Comparison of ENCODE assay signal across 8 mouse cellular contexts in genomic region chr7:81523008-81523662, GRCm38 (mm10). TPM values are rescaled to one million over a fixed set of nuclear protein-coding genes. Genes with fewer than 3 reads are reported as not detected.
DNase-seq lines count a peak whose midpoint lies in the region; TF ChIP-seq lines count a peak whose summit lies in the region.

No protein-coding gene starts in this region.

- H3K4me3 ChIP-seq in gastrocnemius, adult 2 months: peak overlapping the region; percentile 92
- H3K4me3 ChIP-seq in megakaryocyte, embryonic 14.5 days (replicated peaks): peak overlapping the region; percentile 97

- H3K4me1 ChIP-seq in megakaryocyte, embryonic 14.5 days: peaks cover 28% of the 10 kb centered on the region

- TF ChIP-seq CTCF in gastrocnemius, adult 2 months (IDR thresholded peaks at IDR 0.05): peak; percentile 36

- H3K27me3 ChIP-seq in megakaryocyte, embryonic 14.5 days (replicated peaks): peaks cover 5% of the 10 kb centered on the region

- H3K36me3 ChIP-seq in megakaryocyte, embryonic 14.5 days (replicated peaks; ENCODE audit: low read length): peaks cover 29% of the 10 kb centered on the region

- peaks cover 2% of the 10 kb centered on the region; the same call in 1 of the 2 replicates for H3K9me3 ChIP-seq in megakaryocyte, embryonic 14.5 days

- DNase-seq in WW6 (ENCODE audit: low read depth, low spot score): peak; percentile 92
- DNase-seq in cerebellum, postnatal 4 days (ENCODE audit: low spot score in 2 of 2): peak; percentile 72 to 87
- peak; percentile 94 for DNase-seq in gastrocnemius, adult 2 months
- DNase-seq in hindlimb bud, embryonic 11.5 days (ENCODE audit: extremely low spot score, low read depth, low spot score): peak; percentile 58
- peak; percentile 67 to 89 for DNase-seq in left cerebral cortex, adult 8-10 months (ENCODE audit: low spot score in 2 of 2)
- peak; percentile 95 for DNase-seq in right cerebral cortex, postnatal 10 days (ENCODE audit: low spot score in 2 of 2)
- DNase-seq in urinary bladder, postnatal 25 days (ENCODE audit: low spot score): peak; percentile 82

- peak overlapping the region; percentile 96 for H3K27ac ChIP-seq in gastrocnemius, adult 2 months

- intact Hi-C loops in gastrocnemius, adult 2 months (cut with DNase I): loop anchor here (2.0 to 5.0 kb wide), 2 partner anchors 48 to 66 kb away; partner anchors contain the start of genes Cpeb1 and Whamm

RNA-seq across cellular contexts. Expression of gene BC048679, which starts 25.1 kb away (rescaled TPM):
- total RNA-seq in gastrocnemius, adult 2 months (2021): 10 to 100 TPM in 1 of 2 experiments, 1 to 10 TPM in 1; 1.4 to 10.7 TPM
- total RNA-seq in left cerebral cortex, adult 8-10 months (2022): not detected
- not detected in 2 replicates for polyA plus RNA-seq in megakaryocyte, embryonic 14.5 days (2012; ENCODE audit: insufficient read depth, low replicate concordance)

RNA-seq across cellular contexts. Expression of gene Ap3b2, which starts 29.4 kb away (rescaled TPM):
- under 1 TPM; 0.20 TPM for total RNA-seq in gastrocnemius, adult 2 months (2021)
- 100 to 1,000 TPM; 146 to 157 (median 150) TPM for total RNA-seq in left cerebral cortex, adult 8-10 months (2022)
- not detected in 2 replicates for polyA plus RNA-seq in megakaryocyte, embryonic 14.5 days (2012; ENCODE audit: insufficient read depth, low replicate concordance)

RNA-seq across cellular contexts. Expression of gene Fsd2, which starts 43.6 kb away (rescaled TPM):
- total RNA-seq in gastrocnemius, adult 2 months (2021): 100 to 1,000 TPM; 311 to 349 TPM
- under 1 TPM; 0.19 to 0.57 (median 0.26) TPM for total RNA-seq in left cerebral cortex, adult 8-10 months (2022)
- polyA plus RNA-seq in megakaryocyte, embryonic 14.5 days (2012; ENCODE audit: insufficient read depth, low replicate concordance): not detected in 2 replicates

RNA-seq across cellular contexts. Expression of gene Whamm, which starts 47.9 kb away (rescaled TPM):
- total RNA-seq in gastrocnemius, adult 2 months (2021): 10 to 100 TPM in 1 of 2 experiments, 1 to 10 TPM in 1; 6.9 to 11.2 TPM
- 10 to 100 TPM; 13.9 to 21.3 (median 18.9) TPM for total RNA-seq in left cerebral cortex, adult 8-10 months (2022)
- 18.6 and 29.6 TPM in 2 replicates for polyA plus RNA-seq in megakaryocyte, embryonic 14.5 days (2012; ENCODE audit: insufficient read depth, low replicate concordance)

Comparison
In these comparisons a context has a peak if more than half of its experiments do, and no peak if none do; other contexts are left out.
1. Peak in every context shown above with its lines: DNase-seq, H3K4me3 ChIP-seq and H3K27ac ChIP-seq.
2. RNA of gene Ap3b2, which starts 29.4 kb away (total RNA-seq): 146 to 157 TPM in left cerebral cortex, adult 8-10 months; 0.20 TPM in gastrocnemius, adult 2 months; every median in the first group is over 100 times any median in the second.
3. RNA of gene Fsd2, which starts 43.6 kb away (total RNA-seq): 311 to 349 TPM in gastrocnemius, adult 2 months; 0.19 to 0.57 TPM in left cerebral cortex, adult 8-10 months; every median in the first group is over 100 times any median in the second.